Mouse (Mus musculus) thymus, postnatal 14 days (tissue): ENCODE measurements around the gene Gm38100.

Experiments used
- DNase-seq: peaks from one replicate; pipeline ENCODE4 v3.0.0; 2021

The Gm38100 gene

DNA sequence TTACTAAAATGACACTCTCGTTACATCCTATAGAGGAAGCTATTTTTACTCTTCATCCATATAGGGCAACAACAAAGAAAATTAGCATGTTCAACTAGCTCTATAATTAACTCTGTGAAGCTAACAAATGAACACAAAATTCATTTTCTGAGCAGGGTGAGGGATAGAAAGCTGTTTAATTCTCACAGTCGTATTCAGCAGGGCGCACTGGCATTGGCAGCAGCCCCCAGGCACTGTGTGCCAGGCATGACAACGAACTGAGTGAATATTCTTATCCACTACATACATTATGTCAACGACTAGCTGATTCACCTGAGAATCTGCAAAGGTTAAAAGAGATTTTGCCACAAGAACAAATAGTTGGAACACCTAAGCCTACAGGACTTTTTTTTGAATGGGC lies 50.6 kb downstream of the Gm38100 start:
- DNase-seq: no peak
